Mouse (Mus musculus) small intestine, adult 10 weeks (tissue): ENCODE data around the gene Klrg2. TPM values are rescaled to one million over a fixed set of nuclear protein-coding genes. Genes with fewer than 3 reads are reported as not detected.

ENCODE experiments used
- polyA plus RNA-seq: library from polyadenylated mRNA; stranded (reverse); fragments of 350-450 nt; fragmentation: Illumina TruSeq; extraction: RNeasy Lipid Tissue Mini Kit (QIAGEN cat#74804); gene quantifications from one replicate; pipeline ENCODE4 v1.2.3, GENCODE M21; 2014; ENCODE audit warnings: low replicate concordance

Klrg2 gene
- not detected for polyA plus RNA-seq

GRCm38 (mm10) chr6:38636852-38637618, at the start of gene Klrg2:
Gene Klrg2, minus strand, starts transcription at chr6:38637242.

DNA sequence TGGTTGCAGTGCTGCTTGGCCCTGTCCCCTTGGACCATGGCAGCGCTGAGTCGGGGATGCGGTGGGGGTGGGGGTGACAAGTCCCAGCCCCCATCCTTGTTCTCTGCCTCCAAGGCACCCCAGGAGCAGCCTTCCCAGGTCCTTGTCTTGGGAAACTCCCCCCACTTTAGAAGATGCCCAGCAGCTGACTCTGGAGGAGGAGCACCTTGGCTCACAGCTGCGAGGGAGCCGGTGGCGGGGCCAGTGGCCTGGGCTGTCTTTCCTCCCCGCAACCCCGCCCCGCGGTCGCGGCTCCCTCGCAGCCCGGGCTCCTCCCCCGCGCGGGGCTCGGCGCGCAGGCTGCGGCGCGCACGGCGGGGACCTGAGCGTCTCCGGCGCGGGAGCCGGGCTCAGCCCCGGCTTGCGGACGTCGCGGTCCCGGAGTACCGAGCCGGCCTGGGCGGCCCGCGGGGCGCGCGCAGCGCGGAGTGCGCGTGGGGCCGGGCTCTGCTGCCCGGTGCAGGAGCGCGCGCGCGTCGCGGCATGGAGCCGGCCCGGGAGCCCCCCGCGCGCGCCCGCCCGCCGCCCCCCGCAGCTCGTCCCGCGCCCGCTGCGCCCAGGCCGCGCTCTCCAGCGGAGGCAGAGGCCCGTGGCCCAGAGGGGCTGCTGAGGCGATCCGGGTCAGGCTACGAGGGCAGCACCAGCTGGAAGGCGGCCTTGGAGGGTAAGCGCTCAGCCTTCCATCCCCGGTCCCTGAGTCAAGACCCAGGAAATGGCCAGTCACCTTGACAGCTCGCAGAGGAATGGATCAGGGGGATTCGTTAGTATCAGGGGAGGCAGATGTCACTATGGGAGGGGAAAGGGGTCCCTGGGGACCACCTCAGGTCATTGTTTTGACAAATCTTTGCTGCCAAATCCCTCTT, 25.9 kb upstream of the Klrg2 start, which contains the start of gene Clec2l:
Clec2l (plus strand) TSS at position 356 of the 902 bp plus-strand sequence.

Other genes starting within 250 kb of the Klrg2 start
- gene Ubn2, start 203.3 kb downstream of the Klrg2 start, polyA plus RNA-seq = 33.3 TPM
- gene Fmc1, start 103.7 kb downstream of the Klrg2 start, polyA plus RNA-seq = not detected
- 413 TPM for gene Luc7l2, start 85.9 kb downstream of the Klrg2 start, polyA plus RNA-seq
- not detected for gene Clec2l, start 25.8 kb upstream of the Klrg2 start, polyA plus RNA-seq
- 2.3 TPM for gene Tbxas1, start 238.2 kb upstream of the Klrg2 start, polyA plus RNA-seq
- 49.2 TPM for gene Hipk2, start 238.9 kb upstream of the Klrg2 start, polyA plus RNA-seq